Mouse (Mus musculus) CH12.LX (cell line): ENCODE results near the gene Actr1a.

Source experiments
- CTCF ChIP-seq, 2 experiments: IDR thresholded peaks in 1 of 2; conservative IDR thresholded peaks in 1 of 2; 2 replicates each; pipeline ENCODE4 v1.5.1; 2011 to 2012; ENCODE audit warnings: low read depth in 2 of 2, low read length in 2 of 2, improper control_type of control experiment in 1 of 2, inconsistent platforms in 1 of 2, mild to moderate bottlenecking in 1 of 2, moderate library complexity in 1 of 2
- MAX ChIP-seq: IDR thresholded peaks from 2 replicates; pipeline ENCODE4 v1.6.1; 2011; ENCODE audit warnings: low read length, improper control_type of control experiment
- POLR2A ChIP-seq: IDR thresholded peaks from 2 replicates; pipeline ENCODE4 v1.6.1; 2011; ENCODE audit warnings: low read depth, mild to moderate bottlenecking, improper control_type of control experiment, low read length
- RCOR1 ChIP-seq: conservative IDR thresholded peaks from 2 replicates; pipeline ENCODE4 v1.6.1; 2012; ENCODE audit warnings: low read depth, mild to moderate bottlenecking, inconsistent platforms, low read length, improper control_type of control experiment

- TF ChIP-seq CTCF (conservative IDR thresholded peaks at IDR 0.05 in 1 of 2, IDR thresholded peaks at IDR 0.05 in 1 of 2; ENCODE audit: low read depth in 2 of 2, low read length in 2 of 2), result no peak
- no peak for TF ChIP-seq RCOR1
- no peak for TF ChIP-seq POLR2A
- no peak for TF ChIP-seq MAX
Observed at GRCm38 (mm10) chr19:46382275-46382674, 13.3 kb downstream of the Actr1a start.
